Mouse (Mus musculus) adrenal gland, postnatal 0 days (tissue): ENCODE data around the gene Olfr402. TPM values are rescaled to one million over a fixed set of nuclear protein-coding genes. Genes with fewer than 3 reads are reported as not detected.

ENCODE experiments used
- polyA plus RNA-seq: library from polyadenylated mRNA; unstranded; fragments of >200 nt; fragmentation: Nextera tagmentation; extraction: Ambion mirVana; gene quantifications from 2 replicates; pipeline ENCODE4 v1.2.1, GENCODE M21; 2015

The Olfr402 gene
- not detected in 2 replicates for polyA plus RNA-seq

DNA sequence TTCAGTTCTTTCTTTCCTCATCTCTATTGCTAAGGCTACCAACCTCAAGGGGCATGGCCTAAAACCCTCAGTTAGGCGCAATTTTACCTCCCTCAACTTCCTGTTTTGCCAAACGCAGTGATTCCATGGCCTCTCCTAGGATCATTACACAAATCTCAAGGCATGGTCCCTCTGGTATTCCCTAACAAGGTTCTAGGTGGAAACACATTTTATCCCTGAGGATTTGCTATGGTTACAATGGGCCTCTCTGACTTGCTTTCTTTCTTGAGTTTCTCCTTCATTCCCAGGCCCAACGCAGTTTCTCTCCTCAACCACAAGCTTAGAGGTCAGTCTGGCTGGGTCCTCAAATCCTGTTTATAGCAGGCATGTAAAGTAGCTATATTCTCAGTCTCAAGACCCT is at the start of gene Olfr402:
Gene Olfr402 (plus strand): TSS at position 301 of the 400 bp plus-strand sequence.

DNA sequence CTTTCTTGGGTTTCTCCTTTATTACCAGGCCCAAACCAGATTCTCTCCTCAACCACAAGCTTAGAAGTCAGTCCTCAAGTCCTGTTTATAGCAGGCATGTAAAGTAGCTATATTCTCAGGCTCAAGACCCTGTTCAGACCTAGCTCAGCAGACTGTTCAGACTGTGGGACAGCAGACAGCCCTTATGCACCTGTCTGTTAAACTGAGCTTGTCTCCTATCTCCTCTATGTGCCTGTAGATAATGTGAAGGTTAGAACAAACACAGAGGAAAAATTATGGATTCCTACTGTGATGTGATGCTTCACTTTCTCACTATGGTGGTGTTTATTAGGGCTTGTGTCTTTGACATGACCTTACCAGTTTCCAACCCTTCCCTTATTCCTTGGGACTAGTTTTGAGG is 39.9 kb upstream of the Olfr402 start, which contains the start of gene Olfr401:
Gene Olfr401 (plus strand): TSS at position 301 of the 400 bp plus-strand sequence.

DNA sequence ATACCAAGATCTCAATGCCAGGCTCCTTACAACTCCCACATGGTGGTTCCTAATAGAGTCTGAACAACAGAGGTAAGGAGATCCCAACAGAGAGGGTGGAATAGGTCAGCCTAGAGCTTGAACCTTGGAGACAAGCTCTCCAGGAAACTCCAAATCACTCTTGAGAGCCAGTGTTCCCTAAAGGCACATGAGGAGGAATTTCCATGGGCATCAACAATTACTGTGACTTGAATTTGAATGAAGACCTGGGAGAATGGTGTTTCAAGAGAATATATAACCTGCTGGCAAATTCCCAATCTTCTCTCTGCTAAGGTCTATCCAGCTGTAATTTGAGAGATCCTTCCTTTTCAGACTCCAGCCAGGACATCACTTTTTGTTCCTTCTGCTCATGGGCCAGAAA is 32.6 kb downstream of the Olfr402 start, which contains the start of gene Olfr403:
Gene Olfr403 (plus strand): TSS at position 301 of the 400 bp plus-strand sequence.

Other genes with a start within 250 kb of the Olfr402 start
- gene Olfr395, start 244.2 kb upstream of the Olfr402 start, polyA plus RNA-seq = not detected in 2 replicates
- gene Olfr23, start 216.9 kb upstream of the Olfr402 start, polyA plus RNA-seq = not detected in 2 replicates
- gene Olfr397, start 192.7 kb upstream of the Olfr402 start, polyA plus RNA-seq = not detected in 2 replicates
- not detected in 2 replicates for gene Olfr398, start 163.1 kb upstream of the Olfr402 start, polyA plus RNA-seq
- gene Olfr139, start 97.0 kb upstream of the Olfr402 start, polyA plus RNA-seq = not detected in 2 replicates
- gene Olfr399, start 96.9 kb upstream of the Olfr402 start, polyA plus RNA-seq = not detected in 2 replicates
- not detected in 2 replicates for gene Zfp616, start 83.6 kb upstream of the Olfr402 start, polyA plus RNA-seq
- gene Olfr401, start 39.8 kb upstream of the Olfr402 start, polyA plus RNA-seq = not detected in 2 replicates
- gene Olfr403, start 32.7 kb downstream of the Olfr402 start, polyA plus RNA-seq = not detected in 2 replicates
- not detected in 2 replicates for gene Olfr43, start 57.9 kb downstream of the Olfr402 start, polyA plus RNA-seq
- gene Olfr406, start 106.3 kb downstream of the Olfr402 start, polyA plus RNA-seq = not detected in 2 replicates
- not detected in 2 replicates for gene Olfr59, start 130.2 kb downstream of the Olfr402 start, polyA plus RNA-seq
- not detected in 2 replicates for gene Olfr410, start 184.5 kb downstream of the Olfr402 start, polyA plus RNA-seq
- gene Olfr411, start 199.1 kb downstream of the Olfr402 start, polyA plus RNA-seq = not detected in 2 replicates
- not detected in 2 replicates for gene Olfr412, start 208.5 kb downstream of the Olfr402 start, polyA plus RNA-seq